Comparison of ENCODE assay signal across 8 mouse cellular contexts in genomic region chr10:128802956-128803355, GRCm38 (mm10). TPM values are rescaled to one million over a fixed set of nuclear protein-coding genes. Genes with fewer than 3 reads are reported as not detected.
DNase-seq lines count a peak whose midpoint lies in the region; ATAC-seq and TF ChIP-seq lines count a peak whose summit lies in the region.

No protein-coding gene starts in this region.

- intact Hi-C loops in heart, postnatal 10 days (cut with DNase I), result no loop called here

- 54% methylated on average over 4 of the region's 4 CpGs for WGBS in heart, embryonic 10.5 days
- WGBS in hindbrain, embryonic 11.5 days, result 53% methylated on average over 4 of the region's 4 CpGs
- whole genome bisulfite sequencing in macrophage (ENCODE audit: missing documents), result 94% methylated on average over 4 of the region's 4 CpGs

- peaks cover 30% of the 10 kb centered on the region for H3K36me3 ChIP-seq in heart, embryonic 10.5 days
- H3K36me3 ChIP-seq in E14TG2a.4 (ENCODE audit: insufficient read depth, low read length) (peaks cover 40% of the 10 kb centered on the region), macrophage (ENCODE audit: inconsistent target) (peaks cover 24% of the 10 kb centered on the region; the same call in 1 of the 2 replicates)
- no peaks in the 10 kb centered on the region for H3K36me3 ChIP-seq in hindbrain, embryonic 11.5 days (ENCODE audit: control insufficient read depth, insufficient read depth, low read length)

- DNase-seq in heart, embryonic 10.5 days (ENCODE audit: low spot score), result no peak
- no peak for DNase-seq in heart, postnatal 10 days
- no peak for DNase-seq in hindbrain, embryonic 11.5 days (ENCODE audit: low spot score)
- no peak for DNase-seq in frontal cortex, postnatal 36 days (ENCODE audit: low spot score in 2 of 2)
- DNase-seq in kidney, postnatal 4 days, result no peak

- ATAC-seq in hindbrain, embryonic 11.5 days (ENCODE audit: low FRiP score), result no peak
- no peak for ATAC-seq in monocyte, adult 5-6 weeks (replicated peaks; ENCODE audit: insufficient number of reproducible peaks, low FRiP score, low TSS enrichment, poor library complexity, severe bottlenecking)

- H3K27ac ChIP-seq in heart, embryonic 10.5 days, result peak overlapping the region; percentile 95
- H3K27ac ChIP-seq in hindbrain, embryonic 11.5 days (ENCODE audit: low read depth, low read length), result no peak overlapping the region
- H3K27ac ChIP-seq in macrophage, result no peak overlapping the region

- H3K9ac ChIP-seq in hindbrain, embryonic 11.5 days (ENCODE audit: low read depth, low read length), result 0 out of 2 replicates have a peak overlapping the region, but pooled peaks have one; percentile 28

- H3K4me2 ChIP-seq in hindbrain, embryonic 11.5 days (replicated peaks; ENCODE audit: low read depth, low read length), result no peak overlapping the region

- H3K9me3 ChIP-seq in heart, embryonic 10.5 days, result no peaks in the 10 kb centered on the region
- no peaks in the 10 kb centered on the region for H3K9me3 ChIP-seq in E14TG2a.4 (ENCODE audit: low read length)
- no peaks in the 10 kb centered on the region for H3K9me3 ChIP-seq in hindbrain, embryonic 11.5 days (ENCODE audit: control insufficient read depth, low read length)

- peak overlapping the region; percentile 89 for H3K4me3 ChIP-seq in heart, embryonic 10.5 days
- H3K4me3 ChIP-seq in E14TG2a.4 (replicated peaks; ENCODE audit: low read length) (peak overlapping the region; percentile 100; the same call in 1 of the 2 replicates), macrophage (ENCODE audit: inconsistent target) (peak overlapping the region; percentile 79; the same call in 1 of the 2 replicates)
- H3K4me3 ChIP-seq in hindbrain, embryonic 11.5 days (ENCODE audit: low read depth, low read length), result no peak overlapping the region

- H3K27me3 ChIP-seq in heart, embryonic 10.5 days (ENCODE audit: insufficient read depth, poor library complexity, severe bottlenecking), result no peaks in the 10 kb centered on the region
- H3K27me3 ChIP-seq in E14TG2a.4 (ENCODE audit: insufficient read depth, low read length), result peaks cover 22% of the 10 kb centered on the region
- no peaks in the 10 kb centered on the region for H3K27me3 ChIP-seq in hindbrain, embryonic 11.5 days (ENCODE audit: control insufficient read depth, insufficient read depth, low read length)

- peaks cover 40% of the 10 kb centered on the region for H3K4me1 ChIP-seq in heart, embryonic 10.5 days
- peaks cover 51% of the 10 kb centered on the region for H3K4me1 ChIP-seq in E14TG2a.4 (replicated peaks; ENCODE audit: low read depth, low read length)
- peaks cover 16% of the 10 kb centered on the region for H3K4me1 ChIP-seq in hindbrain, embryonic 11.5 days (replicated peaks; ENCODE audit: control insufficient read depth, insufficient read depth, low read length)

- H3K79me2 ChIP-seq in macrophage (ENCODE audit: inconsistent target), result peaks cover 25% of the 10 kb centered on the region

- TF ChIP-seq CTCF in E14TG2a.4 (conservative IDR thresholded peaks at IDR 0.05; ENCODE audit: low read length), result no peak

RNA-seq across cellular contexts. Expression of gene Dnajc14, which starts 0.9 kb away (rescaled TPM):
- polyA plus RNA-seq in heart, embryonic 10.5 days (2016; fragmentation: Nextera tagmentation; extraction: Ambion mirVana), result 48.0 and 48.1 TPM in 2 replicates
- total RNA-seq in heart, postnatal 10 days (2021), result 10 to 100 TPM; 49.1 to 52.0 TPM
- 31.8 and 34.7 TPM in 2 replicates for polyA plus RNA-seq in hindbrain, embryonic 11.5 days (2014; fragmentation: Nextera tagmentation; extraction: Ambion mirVana)
- total RNA-seq in macrophage (2018; cell fraction: chromatin; rRNA removed), result 10 to 100 TPM; 17.0 to 78.8 (median 54.1) TPM
- total RNA-seq in macrophage (2018; cell fraction: cytosol; rRNA removed), result 10 to 100 TPM; 48.2 to 79.2 (median 64.5) TPM
- total RNA-seq in macrophage (2018; cell fraction: nucleus; rRNA removed), result 10 to 100 TPM; 32.7 to 94.5 (median 68.6) TPM
- polyA plus RNA-seq in macrophage (2018), result 42.1 to 51.3 TPM (median 44.5 TPM) in 3 replicates
- total RNA-seq in monocyte, adult 5-6 weeks (2017), result 73.0 to 91.5 TPM (median 73.5 TPM) in 3 replicates

RNA-seq across cellular contexts. Expression of gene Tmem198b, which starts 1.2 kb away (rescaled TPM):
- polyA plus RNA-seq in heart, embryonic 10.5 days (2016; fragmentation: Nextera tagmentation; extraction: Ambion mirVana), result 13.6 and 16.3 TPM in 2 replicates
- total RNA-seq in heart, postnatal 10 days (2021), result 10 to 100 TPM; 12.7 to 13.3 TPM
- polyA plus RNA-seq in hindbrain, embryonic 11.5 days (2014; fragmentation: Nextera tagmentation; extraction: Ambion mirVana), result 14.2 and 16.3 TPM in 2 replicates
- total RNA-seq in macrophage (2018; cell fraction: chromatin; rRNA removed), result 10 to 100 TPM in 5 of 26 experiments, 1 to 10 TPM in 21; 1.2 to 18.0 (median 5.7) TPM
- total RNA-seq in macrophage (2018; cell fraction: cytosol; rRNA removed), result 10 to 100 TPM in 6 of 26 experiments, 1 to 10 TPM in 20; 5.1 to 12.5 (median 8.0) TPM
- 10 to 100 TPM in 10 of 26 experiments, 1 to 10 TPM in 16; 4.9 to 21.6 (median 9.2) TPM for total RNA-seq in macrophage (2018; cell fraction: nucleus; rRNA removed)
- polyA plus RNA-seq in macrophage (2018), result 6.9 to 10.4 TPM (median 9.0 TPM) in 3 replicates
- 1.1 to 2.5 TPM (median 2.0 TPM) in 3 replicates for total RNA-seq in monocyte, adult 5-6 weeks (2017)

RNA-seq across cellular contexts. Expression of gene Mmp19, which starts 12.2 kb away (rescaled TPM):
- polyA plus RNA-seq in heart, embryonic 10.5 days (2016; fragmentation: Nextera tagmentation; extraction: Ambion mirVana), result 0.28 and 1.7 TPM in 2 replicates
- total RNA-seq in heart, postnatal 10 days (2021), result 1 to 10 TPM; 3.4 to 5.4 TPM
- polyA plus RNA-seq in hindbrain, embryonic 11.5 days (2014; fragmentation: Nextera tagmentation; extraction: Ambion mirVana), result 0.27 and 0.49 TPM in 2 replicates
- total RNA-seq in macrophage (2018; cell fraction: chromatin; rRNA removed), result 10 to 100 TPM in 10 of 26 experiments, 1 to 10 TPM in 16; 1.3 to 18.5 (median 5.8) TPM
- 10 to 100 TPM in 25 of 26 experiments, 1 to 10 TPM in 1; 9.9 to 28.2 (median 20.1) TPM for total RNA-seq in macrophage (2018; cell fraction: cytosol; rRNA removed)
- 10 to 100 TPM in 23 of 26 experiments, 1 to 10 TPM in 3; 6.9 to 29.4 (median 14.7) TPM for total RNA-seq in macrophage (2018; cell fraction: nucleus; rRNA removed)
- polyA plus RNA-seq in macrophage (2018), result 18.7 to 24.6 TPM (median 21.3 TPM) in 3 replicates
- 0.53 to 10.5 TPM (median 2.5 TPM) in 3 replicates for total RNA-seq in monocyte, adult 5-6 weeks (2017)

RNA-seq across cellular contexts. Expression of gene Sarnp, which starts 14.2 kb away (rescaled TPM):
- 181 and 225 TPM in 2 replicates for polyA plus RNA-seq in heart, embryonic 10.5 days (2016; fragmentation: Nextera tagmentation; extraction: Ambion mirVana)
- total RNA-seq in heart, postnatal 10 days (2021), result 10 to 100 TPM; 47.2 to 52.6 TPM
- 282 and 286 TPM in 2 replicates for polyA plus RNA-seq in hindbrain, embryonic 11.5 days (2014; fragmentation: Nextera tagmentation; extraction: Ambion mirVana)
- total RNA-seq in macrophage (2018; cell fraction: chromatin; rRNA removed), result 10 to 100 TPM; 30.2 to 91.3 (median 46.9) TPM
- total RNA-seq in macrophage (2018; cell fraction: cytosol; rRNA removed), result 10 to 100 TPM; 50.1 to 84.6 (median 60.3) TPM
- 10 to 100 TPM; 18.0 to 45.7 (median 27.9) TPM for total RNA-seq in macrophage (2018; cell fraction: nucleus; rRNA removed)
- polyA plus RNA-seq in macrophage (2018), result 69.5 to 146 TPM (median 84.3 TPM) in 3 replicates
- 151 to 244 TPM (median 182 TPM) in 3 replicates for total RNA-seq in monocyte, adult 5-6 weeks (2017)

RNA-seq across cellular contexts. Expression of gene Ormdl2, which starts 18.5 kb away (rescaled TPM):
- polyA plus RNA-seq in heart, embryonic 10.5 days (2016; fragmentation: Nextera tagmentation; extraction: Ambion mirVana), result 65.1 and 78.6 TPM in 2 replicates
- 1 to 10 TPM; 6.5 to 9.8 TPM for total RNA-seq in heart, postnatal 10 days (2021)
- polyA plus RNA-seq in hindbrain, embryonic 11.5 days (2014; fragmentation: Nextera tagmentation; extraction: Ambion mirVana), result 64.8 and 66.4 TPM in 2 replicates
- total RNA-seq in macrophage (2018; cell fraction: chromatin; rRNA removed), result 1 to 10 TPM in 23 of 26 experiments, under 1 TPM in 1, not detected in 2; 0.94 to 7.5 (median 3.1) TPM
- 10 to 100 TPM; 32.9 to 58.4 (median 49.3) TPM for total RNA-seq in macrophage (2018; cell fraction: cytosol; rRNA removed)
- total RNA-seq in macrophage (2018; cell fraction: nucleus; rRNA removed), result 10 to 100 TPM in 25 of 26 experiments, 1 to 10 TPM in 1; 9.4 to 76.9 (median 21.9) TPM
- polyA plus RNA-seq in macrophage (2018), result 42.2 to 61.4 TPM (median 59.0 TPM) in 3 replicates
- total RNA-seq in monocyte, adult 5-6 weeks (2017), result 72.1 to 86.7 TPM (median 76.6 TPM) in 3 replicates
